Mouse (Mus musculus): ENCODE data around the gene Acads. TPM values are rescaled to one million over a fixed set of nuclear protein-coding genes. Genes with fewer than 3 reads are reported as not detected.
"Not testable (repeated sequence)": the region's sequence is repeated elsewhere in the genome, so short reads cannot be mapped to it uniquely, and the experiment has no call there.

Acads gene
- polyA plus RNA-seq, 2 experiments = 27.6 to 50.5 TPM

GRCm38 (mm10) chr5:115117467-115117866, 1.7 kb downstream of the Acads start:
- ATAC-seq (ENCODE audit: low FRiP score, low read depth) = no peak
- 94% methylated on average over 13 of the region's 13 CpGs for WGBS

GRCm38 (mm10) chr5:115116426-115116825, 2.7 kb downstream of the Acads start:
- TF ChIP-seq POLR2A (IDR thresholded peaks at IDR 0.05; ENCODE audit: borderline replicate concordance, extremely low read depth, insufficient read depth, insufficient read length) = no peak
- WGBS = 90% methylated on average over 3 of the region's 3 CpGs
- Histone ChIP-seq H3K9me3 (ENCODE audit: control insufficient read depth, low read length) (no peaks in the 10 kb centered on the region), H3K4me2 (replicated peaks; ENCODE audit: low read depth, low read length, severe bottlenecking) (no peak overlapping the region), H3K27ac (replicated peaks; ENCODE audit: low read depth, low read length) (no peak overlapping the region), H3K4me1 (ENCODE audit: control insufficient read depth, insufficient read depth, low read length) (no peaks in the 10 kb centered on the region), H3K27me3 (ENCODE audit: control insufficient read depth, insufficient read depth, low read length) (no peaks in the 10 kb centered on the region), H3K9ac (ENCODE audit: low read depth, low read length, severe bottlenecking) (no peak overlapping the region), H3K4me3 (replicated peaks; ENCODE audit: low read length) (no peak overlapping the region), H3K36me3 (ENCODE audit: control insufficient read depth, insufficient read depth, low read length) (peaks cover 34% of the 10 kb centered on the region)
- ATAC-seq (ENCODE audit: low FRiP score, low read depth) (no peak), DNase-seq (ENCODE audit: low spot score) (no peak)

More at GRCm38 (mm10) chr5:115117467-115117866, 1.7 kb downstream of the Acads start:
- Histone ChIP-seq H3K9me3 (ENCODE audit: control insufficient read depth, low read length) (no peaks in the 10 kb centered on the region), H3K36me3 (ENCODE audit: control insufficient read depth, insufficient read depth, low read length) (peaks cover 34% of the 10 kb centered on the region), H3K9ac (ENCODE audit: low read depth, low read length, severe bottlenecking) (no peak overlapping the region), H3K4me2 (replicated peaks; ENCODE audit: low read depth, low read length, severe bottlenecking) (no peak overlapping the region), H3K4me1 (ENCODE audit: control insufficient read depth, insufficient read depth, low read length) (no peaks in the 10 kb centered on the region), H3K27ac (replicated peaks; ENCODE audit: low read depth, low read length) (no peak overlapping the region), H3K4me3 (replicated peaks; ENCODE audit: low read length) (no peak overlapping the region), H3K27me3 (ENCODE audit: control insufficient read depth, insufficient read depth, low read length) (no peaks in the 10 kb centered on the region)
- no peak for TF ChIP-seq POLR2A (IDR thresholded peaks at IDR 0.05; ENCODE audit: borderline replicate concordance, extremely low read depth, insufficient read depth, insufficient read length)
- DNase-seq (ENCODE audit: low spot score) = no peak

- no peak for TF ChIP-seq POLR2A (IDR thresholded peaks at IDR 0.05; ENCODE audit: borderline replicate concordance, extremely low read depth, insufficient read depth, insufficient read length)
Measured at GRCm38 (mm10) chr5:115114501-115114900, 4.6 kb downstream of the Acads start.

GRCm38 (mm10) chr5:115113244-115113643, 5.9 kb downstream of the Acads start:
- 93% methylated on average over 12 of the region's 12 CpGs for WGBS
- H3K36me3 ChIP-seq (ENCODE audit: control insufficient read depth, insufficient read depth, low read length) = peaks cover 50% of the 10 kb centered on the region

More at GRCm38 (mm10) chr5:115114501-115114900, 4.6 kb downstream of the Acads start:
- Histone ChIP-seq H3K27me3 (ENCODE audit: control insufficient read depth, insufficient read depth, low read length) (no peaks in the 10 kb centered on the region), H3K4me1 (ENCODE audit: control insufficient read depth, insufficient read depth, low read length) (no peaks in the 10 kb centered on the region), H3K36me3 (ENCODE audit: control insufficient read depth, insufficient read depth, low read length) (peaks cover 50% of the 10 kb centered on the region), H3K4me3 (replicated peaks; ENCODE audit: low read length) (no peak overlapping the region), H3K9me3 (ENCODE audit: control insufficient read depth, low read length) (no peaks in the 10 kb centered on the region), H3K4me2 (replicated peaks; ENCODE audit: low read depth, low read length, severe bottlenecking) (no peak overlapping the region), H3K27ac (replicated peaks; ENCODE audit: low read depth, low read length) (no peak overlapping the region), H3K9ac (ENCODE audit: low read depth, low read length, severe bottlenecking) (no peak overlapping the region)
- WGBS = 94% methylated on average over 8 of the region's 8 CpGs
- ATAC-seq (ENCODE audit: low FRiP score, low read depth) (no peak), DNase-seq (ENCODE audit: low spot score) (no peak)

GRCm38 (mm10) chr5:115111156-115111555, 8.0 kb downstream of the Acads start:
- Histone ChIP-seq H3K4me2 (replicated peaks; ENCODE audit: low read depth, low read length, severe bottlenecking) (no peak overlapping the region), H3K9ac (ENCODE audit: low read depth, low read length, severe bottlenecking) (no peak overlapping the region), H3K4me3 (replicated peaks; ENCODE audit: low read length) (no peak overlapping the region), H3K36me3 (ENCODE audit: control insufficient read depth, insufficient read depth, low read length) (peaks cover 43% of the 10 kb centered on the region), H3K27ac (replicated peaks; ENCODE audit: low read depth, low read length) (no peak overlapping the region), H3K9me3 (ENCODE audit: control insufficient read depth, low read length) (no peaks in the 10 kb centered on the region), H3K4me1 (ENCODE audit: control insufficient read depth, insufficient read depth, low read length) (no peaks in the 10 kb centered on the region), H3K27me3 (ENCODE audit: control insufficient read depth, insufficient read depth, low read length) (no peaks in the 10 kb centered on the region)
- no peak for TF ChIP-seq POLR2A (IDR thresholded peaks at IDR 0.05; ENCODE audit: borderline replicate concordance, extremely low read depth, insufficient read depth, insufficient read length)
- 78% methylated on average over 6 of the region's 8 CpGs for WGBS
- ATAC-seq (ENCODE audit: low FRiP score, low read depth) (no peak), DNase-seq (ENCODE audit: low spot score) (no peak)

More at GRCm38 (mm10) chr5:115113244-115113643, 5.9 kb downstream of the Acads start:
- Histone ChIP-seq H3K4me2 (replicated peaks; ENCODE audit: low read depth, low read length, severe bottlenecking) (no peak overlapping the region), H3K9me3 (ENCODE audit: control insufficient read depth, low read length) (no peaks in the 10 kb centered on the region), H3K4me3 (replicated peaks; ENCODE audit: low read length) (no peak overlapping the region), H3K27me3 (ENCODE audit: control insufficient read depth, insufficient read depth, low read length) (no peaks in the 10 kb centered on the region), H3K9ac (ENCODE audit: low read depth, low read length, severe bottlenecking) (no peak overlapping the region), H3K27ac (replicated peaks; ENCODE audit: low read depth, low read length) (no peak overlapping the region), H3K4me1 (ENCODE audit: control insufficient read depth, insufficient read depth, low read length) (no peaks in the 10 kb centered on the region)
- no peak for DNase-seq (ENCODE audit: low spot score)
- ATAC-seq (ENCODE audit: low FRiP score, low read depth) = no peak
- TF ChIP-seq POLR2A (IDR thresholded peaks at IDR 0.05; ENCODE audit: borderline replicate concordance, extremely low read depth, insufficient read depth, insufficient read length) = no peak

GRCm38 (mm10) chr5:115103253-115103652, 15.9 kb downstream of the Acads start:
- not testable (repeated sequence) for H3K9me3 ChIP-seq (ENCODE audit: control insufficient read depth, low read length); H3K9ac ChIP-seq (ENCODE audit: low read depth, low read length, severe bottlenecking); H3K4me3 ChIP-seq (replicated peaks; ENCODE audit: low read length); H3K4me2 ChIP-seq (replicated peaks; ENCODE audit: low read depth, low read length, severe bottlenecking); H3K4me1 ChIP-seq (ENCODE audit: control insufficient read depth, insufficient read depth, low read length); ATAC-seq (ENCODE audit: low FRiP score, low read depth); DNase-seq (ENCODE audit: low spot score); H3K27ac ChIP-seq (replicated peaks; ENCODE audit: low read depth, low read length); H3K27me3 ChIP-seq (ENCODE audit: control insufficient read depth, insufficient read depth, low read length)
- H3K36me3 ChIP-seq (ENCODE audit: control insufficient read depth, insufficient read depth, low read length) = peaks cover 34% of the 10 kb centered on the region
- 97% methylated on average over 23 of the region's 23 CpGs for WGBS
